Mouse (Mus musculus) adrenal gland, adult 18-20 months (tissue): ENCODE data around the gene Frmd8. TPM values are rescaled to one million over a fixed set of nuclear protein-coding genes. Genes with fewer than 3 reads are reported as not detected.

ENCODE experiments used
- DNase-seq, 2 experiments: peaks; one replicate each; pipeline ENCODE4 v3.0.0; 2021 to 2022; ENCODE audit warnings: low spot score in 2 of 2
- total RNA-seq, 2 experiments: library from RNA; stranded (reverse); gene quantifications; 1 replicate in 1 of 2; 2 replicates in 1 of 2; pipeline ENCODE4 v1.2.3; 2021

Frmd8 gene
- total RNA-seq, 2 experiments from 2014 or later: 21.1 to 42.8 TPM

DNA sequence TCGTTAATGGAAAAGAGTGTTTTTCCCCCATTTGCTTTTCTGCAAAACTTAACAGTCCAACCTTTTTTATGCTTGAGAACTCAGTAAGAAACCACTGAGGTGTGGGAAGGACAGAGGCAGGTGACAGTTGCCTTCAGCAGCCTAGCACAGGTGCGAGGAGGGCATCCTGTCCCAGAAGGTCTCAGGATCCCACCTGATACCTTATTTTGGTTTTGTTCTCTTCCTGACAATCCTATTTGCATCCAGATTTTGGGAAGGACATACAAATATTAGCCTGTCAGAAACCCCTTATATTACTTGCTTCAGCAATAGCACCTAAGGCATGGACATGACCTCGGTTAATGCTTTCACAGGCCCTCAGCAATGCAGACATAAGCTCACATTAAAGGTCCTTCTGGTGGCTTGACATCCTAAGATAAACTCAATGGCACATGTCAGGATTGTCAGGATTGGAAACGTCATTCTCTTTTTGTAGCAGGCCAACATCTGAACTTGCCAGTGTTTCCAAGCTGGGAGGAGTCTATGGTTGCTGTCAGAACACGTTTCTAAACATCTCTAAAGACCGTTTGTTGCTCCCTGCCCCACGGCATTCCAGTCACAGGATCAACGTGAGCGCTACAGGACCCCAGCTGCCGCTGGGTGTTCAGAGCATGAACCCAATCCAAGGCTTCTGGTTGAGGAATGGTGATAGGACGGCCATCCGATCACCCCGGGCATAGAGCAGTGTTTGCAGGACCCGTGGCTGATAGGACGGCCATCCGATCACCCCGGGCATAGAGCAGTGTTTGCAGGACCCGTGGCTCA, 34.8 kb downstream of the Frmd8 start:
- no peak for DNase-seq

DNA sequence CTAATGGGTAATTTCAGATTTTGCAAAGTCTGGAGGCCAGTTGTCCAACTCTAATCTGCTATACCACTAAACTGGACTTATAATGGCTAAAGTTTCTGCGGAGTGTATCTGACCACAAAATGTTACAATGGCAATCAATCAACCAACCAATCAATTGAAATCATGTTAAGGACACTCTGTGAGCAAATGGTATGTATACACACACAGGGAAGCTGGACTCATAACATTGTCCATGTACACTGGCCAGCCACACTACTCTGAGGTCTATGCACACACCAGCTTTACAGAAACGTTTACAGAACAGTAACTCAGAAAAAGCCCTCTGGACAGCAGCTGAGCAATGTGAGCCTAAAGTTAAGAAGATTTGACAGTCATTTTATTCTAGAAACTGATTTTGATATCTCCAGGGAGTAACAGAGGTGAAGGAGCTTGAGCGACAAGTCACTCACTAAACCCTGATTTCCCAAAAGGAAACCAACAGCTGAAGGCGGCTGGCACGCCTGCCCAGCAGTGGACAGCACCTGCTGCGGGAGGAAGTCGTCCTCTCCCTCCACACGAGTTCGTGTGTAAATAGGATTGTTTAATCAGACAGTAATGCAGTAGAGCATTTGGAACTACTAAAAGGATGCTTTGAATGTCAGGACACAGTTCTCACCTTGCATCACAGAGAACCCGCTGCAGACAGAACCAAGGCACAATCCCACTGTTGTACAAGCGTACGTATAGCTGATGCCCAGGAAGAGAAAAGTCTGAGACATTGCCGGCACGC, 35.6 kb downstream of the Frmd8 start:
- no peak for DNase-seq

DNA sequence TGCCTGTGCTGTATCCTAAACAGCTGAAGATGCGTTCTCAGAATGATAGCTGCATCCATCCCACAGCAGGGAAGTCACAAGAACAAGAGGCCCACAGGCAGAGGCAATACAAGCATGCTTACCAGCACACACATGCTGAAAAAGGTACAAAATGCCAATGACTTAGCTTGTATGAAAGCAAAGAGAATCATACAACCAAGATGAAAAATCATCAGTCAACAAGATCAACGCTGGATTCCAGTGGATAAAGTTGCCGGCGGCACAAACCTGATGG, 36.2 kb downstream of the Frmd8 start:
- DNase-seq: no peak

DNA sequence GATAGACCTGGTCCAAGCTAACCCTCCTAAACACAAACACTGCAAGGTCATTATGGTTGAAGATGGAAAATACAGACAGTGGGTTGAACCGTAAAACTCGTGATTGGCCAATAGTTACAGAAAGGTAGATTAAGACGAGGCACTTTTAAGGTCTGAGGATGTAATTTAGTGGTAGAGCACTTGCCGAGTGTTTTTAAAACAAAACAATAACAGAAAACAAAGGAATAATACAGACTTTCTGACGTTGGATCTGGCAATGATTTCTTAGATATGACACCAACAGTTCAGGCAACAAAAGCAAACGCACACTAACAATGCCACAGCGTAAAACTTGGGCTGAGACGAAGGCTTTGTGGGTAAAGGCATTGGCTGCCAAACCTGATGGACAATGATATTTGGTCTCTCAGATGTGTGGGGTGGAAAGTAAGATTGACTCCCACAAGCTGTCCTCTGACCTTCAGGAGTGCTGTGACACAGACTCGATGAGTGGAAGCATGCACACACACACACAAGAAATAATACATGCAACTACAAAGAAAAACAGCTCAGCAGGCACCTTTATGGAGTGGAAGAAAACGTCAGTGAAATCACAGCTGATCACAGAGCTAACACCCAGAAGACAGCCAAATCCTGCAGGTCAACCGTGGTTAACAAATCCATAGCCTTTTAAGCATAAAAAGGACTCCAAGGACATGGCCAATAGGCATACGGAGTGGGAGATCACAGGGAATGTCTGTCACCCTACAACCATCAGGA, 36.8 kb downstream of the Frmd8 start:
- DNase-seq: peak in 1 of 2 experiments; percentile 15

DNA sequence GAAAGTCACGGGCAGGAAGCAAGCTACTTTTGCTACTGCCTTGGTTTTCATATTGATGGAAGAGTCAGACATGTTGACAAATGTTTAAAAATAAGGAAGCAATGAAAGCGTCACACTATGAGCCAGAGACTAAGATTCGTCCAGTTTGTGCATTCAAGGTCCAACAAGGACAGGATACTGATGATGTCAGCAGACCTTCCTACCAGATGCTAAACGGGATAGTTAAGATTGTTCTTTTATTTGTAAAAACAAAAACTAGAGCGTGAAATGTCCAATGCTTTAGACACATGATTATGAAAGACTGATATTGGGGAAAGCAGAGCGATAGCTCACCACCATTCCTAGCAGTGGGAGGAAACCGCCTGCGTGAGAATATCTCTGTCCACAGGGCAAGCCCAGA, 37.5 kb downstream of the Frmd8 start:
- DNase-seq: no peak

DNA sequence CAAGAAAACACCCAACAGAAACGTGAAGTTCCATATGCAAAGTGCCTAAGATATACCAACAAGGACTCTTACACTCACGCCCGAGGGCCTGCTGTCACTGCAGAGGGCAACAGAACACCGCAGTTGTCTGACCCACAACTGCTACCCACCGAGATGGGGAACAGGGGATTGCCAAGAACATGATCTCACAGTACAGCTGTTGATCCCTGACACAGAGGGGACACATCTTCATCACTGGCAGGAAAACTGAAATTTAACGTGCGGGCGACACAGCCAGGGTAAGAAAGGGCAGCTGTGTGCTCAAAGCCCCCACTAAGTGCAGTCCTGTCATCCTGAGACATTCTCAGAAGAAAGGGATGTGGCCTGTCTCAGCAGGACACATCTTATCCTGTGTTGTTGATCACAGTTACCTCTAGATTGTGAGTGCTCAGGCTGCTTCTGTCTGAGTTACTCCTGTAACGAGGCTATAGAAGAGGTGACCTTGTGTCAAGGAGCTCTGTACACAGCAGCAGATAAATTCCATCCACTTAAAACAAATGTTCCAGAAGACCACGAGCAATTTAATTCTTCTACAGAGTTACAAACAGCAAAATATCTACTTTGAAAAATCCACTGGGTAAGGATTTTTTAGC, 38.0 kb downstream of the Frmd8 start:
- peak in 1 of 2 experiments; percentile 15 for DNase-seq

DNA sequence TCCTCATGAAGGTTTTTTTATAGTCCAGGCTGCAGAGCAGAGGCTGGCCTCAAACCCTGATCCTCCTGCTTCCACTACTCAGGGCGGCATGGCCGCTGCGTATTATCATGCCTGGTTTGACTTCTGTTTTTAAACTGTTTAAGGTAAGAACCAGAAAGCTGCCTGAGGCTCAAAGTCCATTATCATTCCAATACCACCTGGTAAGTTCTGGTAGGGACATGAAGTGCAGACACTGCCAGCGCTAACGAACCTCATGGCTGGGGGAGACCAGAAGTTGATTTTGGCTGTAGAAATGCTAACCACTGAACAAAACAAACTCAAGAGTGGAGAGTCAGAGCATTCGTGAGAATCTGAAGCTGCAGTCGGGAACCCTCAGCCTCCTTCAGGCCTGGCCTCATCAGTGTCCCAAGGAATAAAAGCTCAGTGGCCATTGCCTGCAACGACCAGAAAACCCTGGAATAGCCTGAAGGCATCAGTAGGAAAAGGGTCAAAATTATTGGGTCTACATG, 39.1 kb downstream of the Frmd8 start:
- DNase-seq: peak in 1 of 2 experiments; percentile 14

DNA sequence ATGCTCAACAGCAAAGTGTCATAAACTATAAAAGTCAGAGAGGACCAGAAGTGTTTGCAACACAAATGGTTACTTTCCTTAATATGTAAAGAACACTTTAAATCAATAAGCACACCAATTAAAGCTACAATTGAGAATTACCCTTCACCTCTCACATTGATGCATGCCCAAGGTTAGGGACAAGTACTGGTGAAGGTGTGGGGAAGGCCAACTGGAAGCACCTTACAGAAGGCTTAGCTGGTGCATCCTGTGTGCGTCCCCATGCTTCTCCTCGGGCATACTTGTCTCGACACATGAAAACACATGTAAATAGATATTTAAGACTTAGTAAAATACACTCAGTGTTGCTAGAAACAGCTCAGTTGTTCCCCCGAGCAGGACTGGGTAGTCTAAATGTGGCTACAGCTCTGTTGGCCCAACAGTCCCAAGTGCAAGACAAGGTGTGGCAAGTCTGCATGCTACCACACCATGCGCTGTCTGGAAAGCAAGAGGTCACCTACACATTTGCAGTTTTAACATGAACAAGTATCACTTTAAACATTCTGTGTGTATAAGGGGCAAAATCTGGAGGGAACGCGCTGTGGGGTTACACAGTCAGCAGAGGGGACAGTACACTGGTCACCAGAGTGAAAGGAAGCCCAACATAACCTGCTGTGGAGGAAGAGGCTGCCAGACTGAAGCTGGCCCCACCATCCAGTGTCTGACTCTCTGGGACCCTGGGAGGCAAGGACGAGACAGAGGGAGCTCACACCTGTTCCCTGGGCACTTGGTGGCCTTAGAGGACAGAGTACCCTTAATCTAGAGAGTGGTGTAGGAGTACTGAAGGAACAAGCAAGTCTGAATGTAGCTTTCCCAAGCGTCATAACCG, 39.8 kb downstream of the Frmd8 start:
- DNase-seq: peak in 1 of 2 experiments; percentile 12

DNA sequence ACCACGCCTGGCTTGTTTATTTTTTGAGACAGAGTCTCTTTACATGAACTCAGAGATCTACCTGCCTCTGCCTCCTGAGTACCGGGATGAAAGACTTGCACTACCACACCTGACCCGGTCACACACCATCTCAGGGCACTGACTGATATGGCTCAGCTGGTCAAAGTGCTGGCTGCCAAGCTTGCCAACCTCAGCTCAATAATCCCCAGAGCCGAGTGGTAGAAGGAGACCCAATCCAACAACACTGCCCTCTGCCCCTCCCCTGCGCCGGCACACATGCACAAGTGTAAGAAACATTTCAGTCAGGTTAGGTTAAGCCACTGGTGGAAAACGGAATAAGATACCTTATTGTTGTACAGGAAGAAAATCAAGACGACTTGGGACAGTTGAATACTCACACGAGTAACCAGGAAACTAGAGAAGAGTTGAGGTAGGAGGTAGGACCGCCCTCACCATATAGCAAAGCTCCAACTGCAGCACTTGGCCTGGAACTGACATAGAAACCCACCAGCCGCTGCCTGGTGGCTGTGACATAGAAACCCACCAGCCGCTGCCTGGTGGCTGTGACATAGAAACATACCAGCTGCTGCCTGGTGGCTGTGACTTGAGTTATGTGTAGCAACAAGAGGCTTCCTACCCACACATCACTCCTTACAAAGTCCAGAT, 40.7 kb downstream of the Frmd8 start:
- DNase-seq: peak in 1 of 2 experiments; percentile 17

DNA sequence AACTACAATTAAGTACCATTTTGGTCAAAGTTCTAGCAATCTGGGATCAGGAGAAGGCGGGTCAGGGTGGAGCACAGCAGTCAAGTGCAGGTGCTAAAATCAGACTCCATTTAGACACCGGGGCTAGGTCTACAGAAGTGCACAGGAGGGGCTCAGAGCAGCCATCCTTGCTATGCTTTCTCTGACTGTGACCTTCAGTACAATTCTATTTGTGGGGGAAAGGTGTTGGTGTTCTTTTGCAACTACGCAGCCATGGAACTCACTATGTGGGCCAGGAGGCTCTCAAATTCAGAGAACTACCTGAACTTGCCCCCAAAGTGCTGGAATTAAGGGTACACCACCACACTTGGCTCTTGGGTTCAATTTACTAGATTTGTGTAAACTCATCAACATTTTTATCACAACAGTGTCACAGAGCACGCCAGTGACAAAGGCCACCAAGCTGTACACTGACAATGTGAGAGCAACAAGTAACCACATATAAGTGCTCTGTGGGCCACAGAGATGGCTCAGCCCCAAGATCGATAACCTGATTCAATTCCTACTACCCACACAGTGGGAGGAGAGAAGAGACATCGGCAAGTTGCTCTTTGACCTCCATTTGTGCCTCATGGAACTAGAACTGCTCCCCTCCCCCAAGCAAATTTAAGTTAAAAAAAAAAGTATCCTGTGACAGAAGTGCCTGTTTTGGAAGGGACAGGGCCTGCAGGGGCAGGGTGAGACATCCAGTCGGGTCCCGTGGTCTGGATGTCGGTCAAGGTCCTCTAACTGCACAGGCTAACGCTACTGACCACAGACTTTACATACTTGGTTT, 41.6 kb downstream of the Frmd8 start:
- DNase-seq: peak in 1 of 2 experiments; percentile 17

DNA sequence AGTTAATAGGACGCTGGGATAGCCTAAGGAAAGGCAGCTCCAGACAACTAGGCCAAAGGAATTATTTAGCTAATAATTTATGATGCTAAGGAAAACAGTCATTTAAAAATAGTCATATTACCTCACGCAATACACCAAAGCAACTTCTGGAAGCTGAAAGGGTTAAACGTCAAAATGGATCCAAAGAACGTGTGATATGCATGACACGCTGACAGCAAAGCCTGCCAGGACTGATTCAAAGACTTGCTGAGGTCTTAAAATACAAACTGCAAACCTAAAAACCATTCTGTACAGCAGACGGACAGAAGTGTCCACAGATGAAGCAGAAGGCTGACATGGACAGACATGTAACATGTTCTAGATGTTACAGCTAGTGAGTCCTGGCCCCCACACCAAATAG, 42.7 kb downstream of the Frmd8 start:
- no peak for DNase-seq

DNA sequence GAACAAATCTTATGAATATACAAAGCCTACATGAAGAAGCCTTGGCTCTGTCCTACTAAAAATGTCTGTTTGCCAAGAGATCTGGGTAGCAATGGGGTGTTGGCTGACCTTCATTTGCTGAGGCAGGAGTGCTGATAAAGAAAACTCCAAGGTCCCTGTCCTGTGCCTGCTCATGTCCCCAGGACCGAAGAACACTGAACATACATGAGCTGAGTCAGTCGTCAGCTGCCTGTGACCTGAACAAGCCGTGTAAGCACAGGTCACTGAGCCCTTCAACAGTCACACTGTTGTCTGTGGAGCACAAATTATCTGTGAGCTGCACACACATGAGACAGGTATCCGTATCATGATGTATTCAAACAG, 43.1 kb downstream of the Frmd8 start:
- no peak for DNase-seq

DNA sequence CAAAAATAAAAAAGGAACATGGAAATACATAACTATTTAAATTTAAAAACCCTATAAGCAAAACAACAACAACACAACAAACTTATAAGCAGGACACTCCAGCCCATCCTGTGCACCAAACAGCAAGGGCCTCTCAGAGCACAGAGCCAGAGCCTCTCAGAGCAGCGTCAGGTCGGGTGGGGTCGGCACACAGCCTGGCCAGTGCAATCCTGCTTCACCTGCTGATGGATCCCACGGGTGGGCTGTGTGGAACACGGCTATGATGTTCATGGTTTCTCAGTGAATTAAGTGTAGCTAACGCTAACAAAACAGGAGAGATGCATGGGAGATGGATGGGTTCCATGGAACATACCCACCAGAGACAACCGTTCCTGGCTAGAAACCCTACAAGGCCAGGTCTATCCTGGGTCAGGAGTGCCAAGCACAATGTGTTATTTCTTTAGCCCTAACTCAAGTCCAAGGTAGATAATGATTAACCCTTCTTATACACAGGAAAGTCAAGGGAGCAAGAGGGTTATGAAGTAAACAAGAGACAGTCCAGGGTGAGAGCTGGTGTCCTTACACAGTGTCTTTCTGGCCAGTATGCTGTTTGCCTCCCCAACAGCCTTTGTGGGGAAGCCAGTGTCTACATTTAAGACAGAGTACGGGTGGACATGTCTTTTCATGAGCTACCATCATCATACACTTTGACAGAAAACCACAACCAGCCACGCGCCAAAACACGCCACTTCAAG, 43.7 kb downstream of the Frmd8 start:
- no peak for DNase-seq

DNA sequence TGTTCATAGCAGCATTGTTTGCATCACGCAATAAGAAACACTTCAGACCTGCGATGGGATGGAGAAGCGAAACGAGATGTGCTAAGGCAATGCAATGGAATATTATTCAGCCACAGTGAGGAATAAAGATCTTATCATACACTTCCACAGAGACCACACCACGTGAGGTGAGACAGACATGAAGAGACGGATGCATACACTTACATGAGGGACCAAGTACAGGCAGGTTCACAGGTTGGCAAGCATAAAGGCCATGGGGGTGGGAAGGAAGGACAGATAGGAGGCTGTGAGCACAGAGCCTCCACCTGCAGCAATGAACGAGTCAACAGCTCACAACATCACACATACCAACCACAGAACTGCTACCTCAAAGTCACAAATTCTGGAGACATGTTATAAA, 44.3 kb downstream of the Frmd8 start:
- no peak for DNase-seq

DNA sequence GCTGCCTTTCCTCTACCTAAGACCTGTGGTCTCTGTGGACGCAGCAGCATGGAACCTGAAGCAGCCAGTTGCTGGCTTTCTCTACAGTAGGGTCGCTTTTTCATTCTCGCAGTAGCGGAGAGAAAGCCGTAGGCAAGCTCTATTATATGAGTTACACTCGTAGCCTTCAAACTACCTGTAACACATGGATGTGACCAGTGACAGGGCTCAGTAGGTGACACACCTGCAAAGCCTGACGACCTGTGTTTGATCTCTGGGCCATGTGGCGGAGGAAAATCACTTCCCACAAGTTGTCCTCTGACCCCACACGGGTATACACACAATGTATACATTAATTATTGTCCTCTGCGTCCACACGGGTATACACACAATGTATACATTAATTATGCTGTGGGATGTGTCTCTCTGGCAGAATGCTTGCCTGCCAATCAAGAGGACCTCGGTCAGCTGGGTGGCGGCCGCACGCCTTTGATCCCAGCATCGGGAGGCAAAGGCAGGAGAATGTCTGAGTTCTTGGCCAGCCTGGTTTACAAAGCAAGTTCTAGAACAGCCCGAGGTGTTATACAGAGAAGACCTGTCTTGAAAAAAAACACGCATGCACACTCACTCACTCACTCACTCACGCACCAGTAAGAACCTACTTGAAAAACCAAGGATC, 45.0 kb downstream of the Frmd8 start:
- no peak for DNase-seq

DNA sequence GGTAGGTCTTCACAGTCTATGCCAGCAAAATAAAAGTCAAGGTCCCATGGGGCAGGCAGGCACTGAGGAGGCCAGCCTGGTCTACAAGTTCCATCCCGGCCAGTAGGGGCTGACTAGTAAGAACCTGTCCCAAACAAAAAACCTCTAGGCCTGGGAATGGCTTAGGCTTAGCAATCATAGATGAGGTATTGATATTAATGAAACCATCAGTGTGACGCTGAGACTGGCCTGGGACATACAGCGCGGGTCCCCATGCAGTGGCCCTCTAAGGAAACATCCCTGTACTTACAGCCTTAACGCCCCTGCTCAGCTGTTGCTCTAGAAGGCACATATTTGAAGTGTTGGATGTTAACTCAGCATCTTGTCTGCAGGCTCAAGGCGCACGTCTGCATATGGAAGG, 46.2 kb downstream of the Frmd8 start:
- DNase-seq: no peak

DNA sequence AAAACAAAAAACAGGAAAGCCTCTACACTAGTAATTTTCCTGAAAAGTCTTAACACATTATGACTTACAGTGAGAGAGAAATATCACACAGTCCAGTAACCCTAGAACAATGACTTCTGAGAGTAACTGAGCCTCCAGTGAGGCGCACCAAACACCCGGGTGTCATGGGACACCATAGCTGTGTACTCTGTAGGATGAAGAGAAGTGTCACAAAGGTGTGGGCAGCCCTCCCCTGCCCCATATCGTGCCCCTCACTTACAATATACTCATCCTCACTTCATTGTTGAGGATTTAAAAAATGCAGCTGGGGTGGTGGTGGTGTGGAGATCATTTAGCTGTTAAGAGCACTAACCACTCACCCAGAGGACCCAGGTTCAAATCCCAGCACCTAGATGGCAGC, 46.9 kb downstream of the Frmd8 start:
- DNase-seq: no peak
